Mouse (Mus musculus) intestine, embryonic 15.5 days (tissue): ENCODE measurements at regions not wholly inside any gene's neighbourhood (a gene's known extent, or its start where the extent isn't known, plus 50 kb on each side); places are given as distances from the start of the nearest gene placed in this dataset.

Experiments
- ATAC-seq: fragments of 200-750 bp; cut with Nextera tagmentation; 2 replicates; pipeline ENCODE4 v1.8.0; 2017; ENCODE audit warnings: moderate TSS enrichment, moderate library complexity
- H3K27ac ChIP-seq: fragments of 300-500 bp; sonication (generic); 2 replicates; pipeline ENCODE4 v1.5.1; 2015; ENCODE audit warnings: mild to moderate bottlenecking, inconsistent platforms
- H3K27me3 ChIP-seq: fragments of 300-500 bp; sonication (generic); replicated peaks from 2 replicates; pipeline ENCODE4 v1.6.1; 2015; ENCODE audit warnings: inconsistent platforms
- H3K36me3 ChIP-seq: fragments of 300-500 bp; sonication (generic); 2 replicates; pipeline ENCODE4 v1.6.1; 2015; ENCODE audit warnings: inconsistent platforms
- H3K4me1 ChIP-seq: fragments of 300-500 bp; sonication (generic); replicated peaks from 2 replicates; pipeline ENCODE4 v1.6.1; 2015; ENCODE audit warnings: inconsistent platforms
- H3K4me2 ChIP-seq: fragments of 300-500 bp; sonication (generic); replicated peaks from 2 replicates; pipeline ENCODE4 v1.6.1; 2015; ENCODE audit warnings: mild to moderate bottlenecking, inconsistent platforms
- H3K4me3 ChIP-seq: fragments of 300-500 bp; sonication (generic); replicated peaks from 2 replicates; pipeline ENCODE4 v1.5.1; 2015; ENCODE audit warnings: inconsistent platforms
- H3K9ac ChIP-seq: fragments of 300-500 bp; sonication (generic); 2 replicates; pipeline ENCODE4 v1.6.1; 2015; ENCODE audit warnings: inconsistent platforms
- H3K9me3 ChIP-seq: fragments of 300-500 bp; sonication (generic); 2 replicates; pipeline ENCODE4 v1.6.1; 2016; ENCODE audit warnings: inconsistent platforms
- WGBS: fragments of 180-500 bp; shearing (Covaris S2); methylation state at CpG from one replicate; pipeline ENCODE4 v1.1.7; 2015; 5-methylcytosine and 5-hydroxymethylcytosine counted together

DNA sequence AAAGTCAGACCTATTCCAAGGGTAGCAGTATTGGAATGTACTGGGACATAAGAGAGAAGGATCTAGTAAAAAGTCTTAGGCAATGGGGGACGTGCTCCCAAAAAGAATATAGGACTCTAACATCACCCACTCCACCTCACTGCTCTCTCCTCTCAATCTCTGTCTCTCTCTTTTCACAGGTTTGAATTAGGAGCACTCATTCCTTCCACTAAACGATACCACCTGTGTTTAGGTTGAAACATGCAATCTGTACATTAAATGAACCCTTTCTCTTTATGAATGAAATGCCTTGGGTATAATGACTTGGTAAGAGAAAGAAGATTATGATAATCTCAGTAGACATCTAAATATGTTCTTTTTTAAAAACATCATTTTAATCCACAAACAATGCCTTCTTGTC is 129.4 kb downstream of the Zpld1 start:
- no peak overlapping the region for H3K4me2 ChIP-seq
- ATAC-seq: no peak
- no peaks in the 10 kb centered on the region for H3K9me3 ChIP-seq
- 94% methylated on average over 2 of the region's 2 CpGs for WGBS
- H3K36me3 ChIP-seq: no peaks in the 10 kb centered on the region
- no peaks in the 10 kb centered on the region for H3K27me3 ChIP-seq
- H3K9ac ChIP-seq: no peak overlapping the region
- no peak overlapping the region for H3K27ac ChIP-seq
- H3K4me3 ChIP-seq: no peak overlapping the region
- H3K4me1 ChIP-seq: no peaks in the 10 kb centered on the region

GRCm38 (mm10) chr16:55166181-55166848 is 131.5 kb downstream of the Zpld1 start:
- Histone ChIP-seq H3K4me2 (no peak overlapping the region), H3K4me1 (no peaks in the 10 kb centered on the region), H3K27ac (no peak overlapping the region), H3K27me3 (no peaks in the 10 kb centered on the region), H3K9ac (no peak overlapping the region), H3K4me3 (no peak overlapping the region), H3K9me3 (no peaks in the 10 kb centered on the region), H3K36me3 (no peaks in the 10 kb centered on the region)
- 44% methylated on average over 8 of the region's 8 CpGs for WGBS
- no peak for ATAC-seq

DNA sequence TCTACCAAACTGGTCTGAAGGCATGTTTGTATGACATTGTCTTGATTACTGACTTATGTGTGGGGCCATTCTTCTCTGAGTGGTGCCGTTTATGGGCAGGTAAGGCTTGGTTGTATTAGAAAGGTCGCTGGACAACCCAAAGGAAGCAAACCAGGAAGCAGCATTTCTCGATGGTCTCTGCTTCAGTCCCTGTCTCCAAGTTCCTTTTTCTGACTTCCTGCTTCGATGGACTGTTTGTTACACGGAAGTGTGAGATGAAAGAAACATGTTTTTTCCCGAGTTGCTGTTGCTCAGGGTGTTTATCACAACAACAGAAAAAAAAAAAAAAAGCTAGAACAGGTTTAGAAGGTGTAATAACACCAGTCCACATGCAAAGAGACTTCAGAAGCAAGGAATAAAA is 134.9 kb downstream of the Zpld1 start:
- no peak for ATAC-seq
- H3K27ac ChIP-seq: no peak overlapping the region
- no peak overlapping the region for H3K4me2 ChIP-seq
- 75% methylated on average over 6 of the region's 6 CpGs for WGBS
- H3K36me3 ChIP-seq: no peaks in the 10 kb centered on the region
- no peaks in the 10 kb centered on the region for H3K4me1 ChIP-seq
- H3K4me3 ChIP-seq: no peak overlapping the region
- H3K27me3 ChIP-seq: no peaks in the 10 kb centered on the region
- H3K9ac ChIP-seq: no peak overlapping the region
- no peaks in the 10 kb centered on the region for H3K9me3 ChIP-seq

- ATAC-seq: no peak
- Histone ChIP-seq H3K9me3 (no peaks in the 10 kb centered on the region), H3K9ac (no peak overlapping the region), H3K4me1 (no peaks in the 10 kb centered on the region), H3K27me3 (no peaks in the 10 kb centered on the region), H3K4me2 (no peak overlapping the region), H3K4me3 (no peak overlapping the region), H3K36me3 (no peaks in the 10 kb centered on the region), H3K27ac (no peak overlapping the region)
- WGBS: 47% methylated on average over 4 of the region's 4 CpGs
Measured at GRCm38 (mm10) chr16:55151726-55152125, 146.1 kb downstream of the Zpld1 start.

- no peak for ATAC-seq
- Histone ChIP-seq H3K36me3 (no peaks in the 10 kb centered on the region), H3K4me2 (no peak overlapping the region), H3K27me3 (no peaks in the 10 kb centered on the region), H3K9me3 (no peaks in the 10 kb centered on the region), H3K9ac (no peak overlapping the region), H3K4me3 (no peak overlapping the region), H3K4me1 (no peaks in the 10 kb centered on the region), H3K27ac (no peak overlapping the region)
- 82% methylated on average over 6 of the region's 6 CpGs for WGBS
Measured at GRCm38 (mm10) chr16:55142431-55143173, 155.2 kb downstream of the Zpld1 start.

GRCm38 (mm10) chr16:55134961-55135360 is 162.8 kb downstream of the Zpld1 start:
- no peak overlapping the region for H3K4me2 ChIP-seq
- H3K27me3 ChIP-seq: no peaks in the 10 kb centered on the region
- no peaks in the 10 kb centered on the region for H3K9me3 ChIP-seq
- no peak overlapping the region for H3K4me3 ChIP-seq
- ATAC-seq: no peak
- H3K27ac ChIP-seq: no peak overlapping the region
- H3K36me3 ChIP-seq: no peaks in the 10 kb centered on the region
- no peak overlapping the region for H3K9ac ChIP-seq
- H3K4me1 ChIP-seq: no peaks in the 10 kb centered on the region

- H3K9ac ChIP-seq: no peak overlapping the region
- no peak overlapping the region for H3K4me3 ChIP-seq
- H3K27ac ChIP-seq: no peak overlapping the region
- no peak for ATAC-seq
- no peaks in the 10 kb centered on the region for H3K27me3 ChIP-seq
- H3K4me2 ChIP-seq: no peak overlapping the region
- no peaks in the 10 kb centered on the region for H3K4me1 ChIP-seq
- no peaks in the 10 kb centered on the region for H3K9me3 ChIP-seq
- WGBS: 91% methylated on average over 1 of the region's 1 CpGs
- H3K36me3 ChIP-seq: no peaks in the 10 kb centered on the region
Measured at GRCm38 (mm10) chr16:55097651-55098050, 200.1 kb downstream of the Zpld1 start.

DNA sequence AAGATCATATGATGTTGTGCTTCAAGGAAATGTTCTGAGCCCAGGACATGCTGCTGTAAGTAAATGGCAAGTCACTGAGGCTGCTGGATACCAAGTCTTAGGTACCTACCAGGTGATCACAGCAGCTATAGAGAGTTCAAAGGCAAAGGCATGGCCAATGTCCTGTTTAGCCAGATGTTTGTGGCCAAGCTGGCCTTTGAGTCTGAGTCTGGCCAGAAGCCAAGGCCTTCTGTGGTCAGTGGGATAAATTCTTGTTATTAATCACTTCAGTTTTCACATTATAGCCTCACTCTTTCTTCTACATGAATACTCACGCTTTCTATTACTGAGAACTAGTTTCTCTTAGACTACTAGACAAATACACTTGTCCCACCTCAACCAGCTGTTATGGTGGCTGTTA is 210.3 kb downstream of the Zpld1 start:
- H3K27me3 ChIP-seq: no peaks in the 10 kb centered on the region
- no peak for ATAC-seq
- H3K4me3 ChIP-seq: no peak overlapping the region
- H3K9ac ChIP-seq: no peak overlapping the region
- H3K4me2 ChIP-seq: no peak overlapping the region
- H3K27ac ChIP-seq: no peak overlapping the region
- no peaks in the 10 kb centered on the region for H3K9me3 ChIP-seq
- WGBS: 88% methylated on average over 1 of the region's 1 CpGs
- H3K4me1 ChIP-seq: no peaks in the 10 kb centered on the region
- no peaks in the 10 kb centered on the region for H3K36me3 ChIP-seq

GRCm38 (mm10) chr16:55076172-55076571 is 221.6 kb downstream of the Zpld1 start:
- H3K27ac ChIP-seq: no peak overlapping the region
- no peak overlapping the region for H3K9ac ChIP-seq
- H3K4me1 ChIP-seq: no peaks in the 10 kb centered on the region
- no peak overlapping the region for H3K4me2 ChIP-seq
- no peak for ATAC-seq
- H3K9me3 ChIP-seq: no peaks in the 10 kb centered on the region
- H3K4me3 ChIP-seq: no peak overlapping the region
- H3K36me3 ChIP-seq: no peaks in the 10 kb centered on the region
- WGBS: 66% methylated on average over 1 of the region's 1 CpGs
- no peaks in the 10 kb centered on the region for H3K27me3 ChIP-seq

DNA sequence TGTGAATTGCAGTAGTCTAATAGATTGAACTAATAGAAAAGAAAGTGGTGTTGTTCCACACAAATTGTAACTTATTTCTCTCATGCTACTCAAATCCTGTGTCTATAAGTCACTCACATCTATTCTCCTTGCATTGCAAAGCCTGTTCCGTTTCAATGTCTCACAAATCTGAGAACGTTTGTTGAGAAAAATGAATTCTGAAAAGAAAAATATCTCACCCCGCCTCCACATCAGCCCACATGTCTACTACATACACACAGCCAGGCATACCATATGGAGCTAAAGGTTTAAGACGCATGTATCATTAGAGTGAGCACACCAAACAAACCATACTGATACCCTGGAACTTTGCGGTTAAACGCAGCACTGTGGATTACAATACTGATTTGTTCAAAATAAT is 258.0 kb downstream of the Zpld1 start:
- H3K9me3 ChIP-seq: no peaks in the 10 kb centered on the region

DNA sequence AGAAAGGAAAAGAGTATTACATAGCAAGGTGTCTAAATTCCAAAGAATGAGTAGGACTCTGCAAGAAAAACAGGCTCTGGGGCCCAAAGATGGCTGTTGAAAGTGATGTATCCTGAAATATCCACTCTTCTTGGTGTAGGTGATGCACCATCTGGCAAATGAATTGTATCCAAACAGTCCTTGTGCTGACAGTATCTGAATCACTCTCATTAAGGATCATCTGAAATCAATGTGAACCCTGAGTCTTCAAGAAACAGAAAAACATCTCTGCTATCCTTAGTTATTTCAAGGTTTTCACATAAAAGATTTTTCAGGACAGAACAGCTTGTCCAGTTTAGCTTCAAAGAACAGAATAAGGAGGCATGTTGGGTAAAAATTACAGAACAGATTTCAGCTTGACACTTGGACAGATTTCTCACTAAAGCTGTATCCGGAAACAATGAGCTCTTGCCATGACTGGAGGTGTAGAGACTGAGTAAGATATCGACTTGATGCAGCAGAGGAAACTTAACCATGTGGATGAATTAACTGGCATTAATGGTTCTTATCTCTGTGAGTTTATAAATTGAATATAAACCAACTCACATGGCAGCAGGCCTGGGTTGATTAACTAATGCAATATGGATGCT is 296.0 kb downstream of the Zpld1 start:
- H3K36me3 ChIP-seq: no peaks in the 10 kb centered on the region
- no peaks in the 10 kb centered on the region for H3K27me3 ChIP-seq
- H3K9me3 ChIP-seq: no peaks in the 10 kb centered on the region
- H3K4me2 ChIP-seq: no peak overlapping the region
- no peak overlapping the region for H3K4me3 ChIP-seq
- 85% methylated on average over 2 of the region's 2 CpGs for WGBS
- no peak overlapping the region for H3K27ac ChIP-seq
- no peak for ATAC-seq
- H3K9ac ChIP-seq: no peak overlapping the region
- H3K4me1 ChIP-seq: no peaks in the 10 kb centered on the region

More for the DNA sequence above, 258.0 kb downstream of the Zpld1 start:
- H3K9ac ChIP-seq: no peak overlapping the region
- H3K27me3 ChIP-seq: no peaks in the 10 kb centered on the region
- H3K4me1 ChIP-seq: no peaks in the 10 kb centered on the region
- H3K36me3 ChIP-seq: no peaks in the 10 kb centered on the region
- H3K27ac ChIP-seq: no peak overlapping the region
- H3K4me2 ChIP-seq: no peak overlapping the region
- ATAC-seq: no peak
- H3K4me3 ChIP-seq: no peak overlapping the region
- 88% methylated on average over 6 of the region's 6 CpGs for WGBS

GRCm38 (mm10) chr16:54991595-54992240 is 306.1 kb downstream of the Zpld1 start:
- Histone ChIP-seq H3K4me1 (no peaks in the 10 kb centered on the region), H3K9ac (no peak overlapping the region), H3K27me3 (no peaks in the 10 kb centered on the region), H3K4me2 (no peak overlapping the region), H3K27ac (no peak overlapping the region), H3K4me3 (no peak overlapping the region), H3K9me3 (no peaks in the 10 kb centered on the region), H3K36me3 (no peaks in the 10 kb centered on the region)
- 25% methylated on average over 4 of the region's 4 CpGs for WGBS
- ATAC-seq: no peak
